In genomic region chr12:45060804-45061203, GRCm38 (mm10) we compare ENCODE assay signal across 15 mouse cellular contexts. TPM values are rescaled to one million over a fixed set of nuclear protein-coding genes. Genes with fewer than 3 reads are reported as not detected.
"Had no signal": no experiment of that assay in that cellular context is flagged by ENCODE, and none has a peak within 500 bp of the region (broad histone marks: within the 10 kb centered on the region; RNA-seq: fewer than 3 reads in every experiment).

No protein-coding gene starts in this region.

- H3K4me1 ChIP-seq: liver, embryonic 15.5 days had no signal

- H3K4me3 ChIP-seq: left cerebral cortex, adult 2 months; limb, embryonic 10.5 days; liver, embryonic 15.5 days; myocyte; neural tube, embryonic 15.5 days had no signal

- H3K27ac ChIP-seq: left cerebral cortex, adult 2 months; limb, embryonic 10.5 days; liver, embryonic 15.5 days; neural tube, embryonic 15.5 days had no signal

- DNase-seq: kidney, adult 11 months; kidney, adult 9 months; kidney, postnatal 10 days; kidney, postnatal 4 days; lung, adult 2 months; midbrain, embryonic 14.5 days; right cerebral cortex, adult 18-20 months; right cerebral cortex, postnatal 25 days; thymus, postnatal 4 days had no signal

- H3K27me3 ChIP-seq: liver, embryonic 15.5 days; neural tube, embryonic 15.5 days had no signal

- H3K9me3 ChIP-seq: limb, embryonic 10.5 days; liver, embryonic 15.5 days; neural tube, embryonic 15.5 days had no signal

- H3K4me2 ChIP-seq: liver, embryonic 11.5 days; liver, embryonic 15.5 days; neural tube, embryonic 15.5 days had no signal

- H3K36me3 ChIP-seq: limb, embryonic 10.5 days; liver, embryonic 15.5 days; neural tube, embryonic 15.5 days had no signal

- H3K9ac ChIP-seq: liver, embryonic 15.5 days; neural tube, embryonic 15.5 days had no signal

RNA-seq across cellular contexts. Expression of gene Stxbp6, which starts 13.7 kb away (rescaled TPM):
- polyA plus RNA-seq: myocyte had no signal
